ENCODE assay signal across 11 mouse cellular contexts in the genomic region with DNA sequence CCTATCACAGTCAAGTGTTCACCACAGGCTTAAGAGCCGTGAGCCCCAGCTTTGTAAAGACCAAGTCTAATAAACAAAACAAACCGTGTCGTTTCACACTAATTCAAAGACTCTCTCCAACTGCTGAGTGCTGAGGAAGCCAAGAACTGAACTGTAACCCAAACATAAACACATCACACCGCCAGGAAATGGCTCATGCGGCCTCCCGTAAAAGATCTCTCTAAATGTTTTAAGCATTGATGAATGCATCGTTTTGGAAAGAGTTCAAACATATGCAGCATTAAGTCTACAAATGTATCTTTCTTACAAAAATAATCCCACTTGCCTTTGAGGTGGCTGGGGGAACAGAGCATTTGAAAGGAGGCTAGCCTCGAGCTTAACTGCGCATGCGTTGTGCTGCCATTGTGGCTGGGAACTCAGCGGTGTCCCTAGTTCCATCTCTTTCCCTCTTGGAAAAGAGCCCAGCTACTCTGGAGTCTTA.
DNase-seq lines count a peak whose midpoint lies in the region; ATAC-seq and TF ChIP-seq lines count a peak whose summit lies in the region.
"Had no signal": no experiment of that assay in that cellular context is flagged by ENCODE, and none has a peak within 500 bp of the region (broad histone marks: within the 10 kb centered on the region; RNA-seq: fewer than 3 reads in every experiment).

No protein-coding gene starts in this region.

- no peak overlapping the region for H3K4me3 ChIP-seq in kidney, postnatal 0 days (replicated peaks; ENCODE audit: low read depth, low read length)

- no peak for TF ChIP-seq POLR2A in brain, embryonic 14.5 days (IDR thresholded peaks at IDR 0.05; ENCODE audit: borderline replicate concordance, extremely low read depth, insufficient read depth, insufficient read length, poor library complexity, severe bottlenecking)

- H3K9me3 ChIP-seq in kidney, postnatal 0 days (replicated peaks; ENCODE audit: low read length) = no peaks in the 10 kb centered on the region

- DNase-seq in kidney, postnatal 0 days (ENCODE audit: low spot score) = peak; percentile 84
- no peak for DNase-seq in kidney, adult 8-10 months
- peak; percentile 89 for DNase-seq in brain, embryonic 14.5 days (ENCODE audit: low read depth)
- DNase-seq in lung, postnatal 4 days = peak; percentile 21 to 38
- DNase-seq: cerebellum, adult 11-12 months; heart, adult 18-20 months; spleen, adult 18-20 months had no signal

- H3K4me1 ChIP-seq in kidney, postnatal 0 days (replicated peaks; ENCODE audit: insufficient read depth, low read length) = no peaks in the 10 kb centered on the region

- 36% methylated on average over 11 of the region's 11 CpGs for WGBS in kidney, postnatal 0 days

- peak overlapping the region; percentile 18; the same call in 1 of the 2 replicates for H3K4me2 ChIP-seq in kidney, postnatal 0 days (ENCODE audit: low read length)

- no peak overlapping the region for H3K27ac ChIP-seq in kidney, postnatal 0 days

- no peaks in the 10 kb centered on the region for H3K36me3 ChIP-seq in kidney, postnatal 0 days (ENCODE audit: insufficient read depth, low read length)
- H3K36me3 ChIP-seq: G1E had no signal

- ATAC-seq in kidney, postnatal 0 days (replicated peaks; ENCODE audit: low FRiP score, low read depth) = no peak
- ATAC-seq in common myeloid progenitor, adult 5-6 weeks (replicated peaks; ENCODE audit: low read depth, poor library complexity, severe bottlenecking) = peak; percentile 36; the same call in 1 of the 2 replicates
- no peak for ATAC-seq in erythroid progenitor cell, adult 5-6 weeks (replicated peaks; ENCODE audit: low FRiP score, poor library complexity, severe bottlenecking)
- no peak for ATAC-seq in CD4-positive, CD25-positive, alpha-beta regulatory T cell, adult 4 months

- H3K27me3 ChIP-seq in kidney, postnatal 0 days (ENCODE audit: insufficient read depth, low read length) = no peaks in the 10 kb centered on the region

- no peak overlapping the region for H3K9ac ChIP-seq in kidney, postnatal 0 days (ENCODE audit: low read depth, low read length)

- no peak for TF ChIP-seq CTCF in kidney, postnatal 0 days (IDR thresholded peaks at IDR 0.05; ENCODE audit: low read depth)
- no peak for TF ChIP-seq CTCF in brain, embryonic 14.5 days (IDR thresholded peaks at IDR 0.05; ENCODE audit: borderline replicate concordance, extremely low read depth, insufficient read depth, insufficient read length)

Comparison
In these comparisons a context has a peak if more than half of its experiments do, and no peak if none do; other contexts are left out.
1. DNase-seq: peak in kidney, postnatal 0 days (single experiment), brain, embryonic 14.5 days (single experiment) and lung, postnatal 4 days (2 of 2); none in kidney, adult 8-10 months (0 of 2).